Mouse (Mus musculus) liver, embryonic 18 days (tissue): ENCODE measurements around the gene Tspan9. TPM values are rescaled to one million over a fixed set of nuclear protein-coding genes. Genes with fewer than 3 reads are reported as not detected.

Experiments
- polyA plus RNA-seq: library from polyadenylated mRNA; depleted of rRNA; stranded (reverse); fragments of >200 nt; gene quantifications from 2 replicates; pipeline ENCODE4 v1.2.3, GENCODE M21; 2012; rRNA removed

Tspan9 gene
- 14.1 and 15.8 TPM in 2 replicates for polyA plus RNA-seq

GRCm38 (mm10) chr6:128143390-128144020, at the start of gene Tspan9:
TSS of gene Tspan9 (minus strand) at chr6:128143594.

Other genes starting within 250 kb of the Tspan9 start
- gene Tead4, start 157.2 kb upstream of the Tspan9 start, polyA plus RNA-seq: 0.20 and 0.22 TPM in 2 replicates
- 2.9 and 3.4 TPM in 2 replicates for gene Tulp3, start 212.3 kb upstream of the Tspan9 start, polyA plus RNA-seq
- gene Rhno1, start 219.3 kb upstream of the Tspan9 start, polyA plus RNA-seq: 8.4 and 9.5 TPM in 2 replicates
- 12.4 and 15.1 TPM in 2 replicates for gene Foxm1, start 219.4 kb upstream of the Tspan9 start, polyA plus RNA-seq
- gene Tex52, start 231.9 kb upstream of the Tspan9 start, polyA plus RNA-seq: 0.05 and 0.07 TPM in 2 replicates
- not detected in 2 replicates for gene Gm44596, start 231.9 kb upstream of the Tspan9 start, polyA plus RNA-seq